Mouse (Mus musculus) embryonic facial prominence, embryonic 11.5 days (tissue): ENCODE results near the gene Dohh. TPM values are rescaled to one million over a fixed set of nuclear protein-coding genes. Genes with fewer than 3 reads are reported as not detected.
A peak's percentile ranks its signal among the peaks of the same experiment; 100 is the strongest.

ENCODE experiments used
- ATAC-seq: fragments of 200-750 bp; cut with Nextera tagmentation; replicated peaks from 2 replicates; pipeline ENCODE4 v1.8.0; 2017; ENCODE audit warnings: low read depth; ENCODE audit not compliant: insufficient number of reproducible peaks, low FRiP score, low TSS enrichment
- DNase-seq: peaks from one replicate; pipeline ENCODE4 v3.0.0-alpha.2; 2015; ENCODE audit warnings: low spot score
- H3K27ac ChIP-seq: fragments of 300-500 bp; sonication (generic); replicated peaks from 2 replicates; pipeline ENCODE4 v1.5.1; 2014; ENCODE audit warnings: mild to moderate bottlenecking, low read depth, low read length, control low read depth
- H3K27me3 ChIP-seq: fragments of 300-500 bp; sonication (generic); 2 replicates; pipeline ENCODE4 v1.6.1; 2014; ENCODE audit warnings: mild to moderate bottlenecking, low read length, moderate library complexity, mixed read lengths; ENCODE audit not compliant: control insufficient read depth, insufficient read depth
- H3K36me3 ChIP-seq: fragments of 300-500 bp; sonication (generic); replicated peaks from 2 replicates; pipeline ENCODE4 v1.6.1; 2014; ENCODE audit warnings: low read depth, mild to moderate bottlenecking, low read length, moderate library complexity, mixed read lengths; ENCODE audit not compliant: control insufficient read depth, insufficient read depth
- H3K4me1 ChIP-seq: fragments of 300-500 bp; sonication (generic); 2 replicates; pipeline ENCODE4 v1.6.1; 2014; ENCODE audit warnings: low read length, mixed read lengths; ENCODE audit not compliant: control insufficient read depth, insufficient read depth
- H3K4me2 ChIP-seq: fragments of 300-500 bp; sonication (generic); 2 replicates; pipeline ENCODE4 v1.6.1; 2014; ENCODE audit warnings: low read depth, mild to moderate bottlenecking, control low read depth, low read length, moderate library complexity
- H3K4me3 ChIP-seq: fragments of 300-500 bp; sonication (generic); 2 replicates; pipeline ENCODE4 v1.5.1; 2014; ENCODE audit warnings: low read depth, low read length, control low read depth
- H3K9ac ChIP-seq: fragments of 300-500 bp; sonication (generic); replicated peaks from 2 replicates; pipeline ENCODE4 v1.6.1; 2014; ENCODE audit warnings: mild to moderate bottlenecking, control low read depth, low read length
- H3K9me3 ChIP-seq: fragments of 300-500 bp; sonication (generic); replicated peaks from 2 replicates; pipeline ENCODE4 v1.6.1; 2016; ENCODE audit warnings: mild to moderate bottlenecking, low read length, inconsistent platforms, mixed read lengths; ENCODE audit not compliant: control insufficient read depth
- WGBS: fragments of 180-500 bp; shearing (Covaris S2); extraction: QIAGEN DNeasy Blood & Tissue Kit; methylation state at CpG from one replicate; pipeline ENCODE4 v1.1.7; 2014; 5-methylcytosine and 5-hydroxymethylcytosine counted together
- polyA plus RNA-seq: library from polyadenylated mRNA; unstranded; fragments of >200 nt; fragmentation: Nextera tagmentation; extraction: Ambion mirVana; gene quantifications from 2 replicates; pipeline ENCODE4 v1.2.1, GENCODE M21; 2014

The Dohh gene
- polyA plus RNA-seq, 1 experiment from 2014 or later, result 45.0 TPM

- Histone ChIP-seq H3K4me1 (peaks cover 9% of the 10 kb centered on the region), H3K27me3 (peaks cover 19% of the 10 kb centered on the region)
Measured at GRCm38 (mm10) chr10:81430831-81431525, 46.8 kb downstream of the Dohh start.

GRCm38 (mm10) chr10:81431526-81432168 is 47.4 kb downstream of the Dohh start:
- DNase-seq, result no peak
- Histone ChIP-seq H3K9me3 (no peaks in the 10 kb centered on the region), H3K9ac (no peak overlapping the region), H3K27ac (no peak overlapping the region), H3K36me3 (no peaks in the 10 kb centered on the region), H3K27me3 (peaks cover 16% of the 10 kb centered on the region), H3K4me2 (peak overlapping the region; percentile 90), H3K4me3 (peak overlapping the region; percentile 81), H3K4me1 (peaks cover 5% of the 10 kb centered on the region)
- WGBS, result 12% methylated on average over 15 of the region's 15 CpGs
- no peak for ATAC-seq

More at GRCm38 (mm10) chr10:81430831-81431525, 46.8 kb downstream of the Dohh start:
- 0 out of 2 replicates have a peak, but pooled peaks have one; percentile 12 for ATAC-seq
- H3K36me3 ChIP-seq, result no peaks in the 10 kb centered on the region
- peak overlapping the region; percentile 81 for H3K4me3 ChIP-seq
- WGBS, result 2% methylated on average over 51 of the region's 70 CpGs
- H3K4me2 ChIP-seq, result peak overlapping the region; percentile 90
- peak overlapping the region; percentile 83 for H3K9ac ChIP-seq
- H3K9me3 ChIP-seq, result no peaks in the 10 kb centered on the region
- DNase-seq, result peak; percentile 41
- H3K27ac ChIP-seq, result peak overlapping the region; percentile 81

- H3K9ac ChIP-seq, result no peak overlapping the region
- H3K9me3 ChIP-seq, result no peaks in the 10 kb centered on the region
- peaks cover 10% of the 10 kb centered on the region for H3K27me3 ChIP-seq
- H3K4me2 ChIP-seq, result peak overlapping the region; percentile 2; the same call in 1 of the 2 replicates
- 60% methylated on average over 21 of the region's 21 CpGs for WGBS
- peak; percentile 0; the same call in 1 of the 2 replicates for ATAC-seq
- no peak overlapping the region for H3K27ac ChIP-seq
- peaks cover 3% of the 10 kb centered on the region for H3K4me1 ChIP-seq
- H3K36me3 ChIP-seq, result no peaks in the 10 kb centered on the region
- DNase-seq, result no peak
- no peak overlapping the region for H3K4me3 ChIP-seq
Measured at GRCm38 (mm10) chr10:81432169-81432867, 48.1 kb downstream of the Dohh start.

GRCm38 (mm10) chr10:81432868-81433262 is 48.6 kb downstream of the Dohh start:
- Histone ChIP-seq H3K27ac (no peak overlapping the region), H3K4me1 (peaks cover 3% of the 10 kb centered on the region), H3K4me2 (peak overlapping the region; percentile 38), H3K9ac (peak overlapping the region; percentile 13; the same call in 1 of the 2 replicates), H3K27me3 (peaks cover 4% of the 10 kb centered on the region; the same call in 1 of the 2 replicates), H3K9me3 (no peaks in the 10 kb centered on the region), H3K36me3 (no peaks in the 10 kb centered on the region), H3K4me3 (no peak overlapping the region)
- DNase-seq (peak; percentile 93), ATAC-seq (peak; percentile 74)
- WGBS, result 5% methylated on average over 17 of the region's 17 CpGs

GRCm38 (mm10) chr10:81433541-81434289 is 49.5 kb downstream of the Dohh start:
- DNase-seq (no peak), ATAC-seq (no peak)
- Histone ChIP-seq H3K27ac (no peak overlapping the region), H3K9ac (no peak overlapping the region), H3K9me3 (no peaks in the 10 kb centered on the region), H3K4me2 (no peak overlapping the region), H3K27me3 (no peaks in the 10 kb centered on the region), H3K4me1 (peaks cover 3% of the 10 kb centered on the region), H3K36me3 (no peaks in the 10 kb centered on the region), H3K4me3 (no peak overlapping the region)
- WGBS, result 72% methylated on average over 26 of the region's 26 CpGs

- H3K9ac ChIP-seq, result no peak overlapping the region
- H3K27me3 ChIP-seq, result no peaks in the 10 kb centered on the region
- no peaks in the 10 kb centered on the region for H3K9me3 ChIP-seq
- DNase-seq, result no peak
- H3K4me3 ChIP-seq, result no peak overlapping the region
- H3K4me1 ChIP-seq, result peaks cover 3% of the 10 kb centered on the region
- WGBS, result 62% methylated on average over 15 of the region's 15 CpGs
- H3K4me2 ChIP-seq, result no peak overlapping the region
- no peak overlapping the region for H3K27ac ChIP-seq
- no peaks in the 10 kb centered on the region for H3K36me3 ChIP-seq
- no peak for ATAC-seq
Measured at GRCm38 (mm10) chr10:81434361-81435263, 50.4 kb downstream of the Dohh start.

- Histone ChIP-seq H3K9me3 (no peaks in the 10 kb centered on the region), H3K27ac (no peak overlapping the region), H3K9ac (no peak overlapping the region), H3K27me3 (no peaks in the 10 kb centered on the region), H3K36me3 (no peaks in the 10 kb centered on the region), H3K4me1 (peaks cover 3% of the 10 kb centered on the region; the same call in 1 of the 2 replicates), H3K4me2 (no peak overlapping the region), H3K4me3 (no peak overlapping the region)
- ATAC-seq (no peak), DNase-seq (no peak)
- WGBS, result 78% methylated on average over 3 of the region's 3 CpGs
Measured at GRCm38 (mm10) chr10:81435436-81435835, 51.2 kb downstream of the Dohh start.
